Mouse (Mus musculus): ENCODE results near the gene Mis18bp1.
A peak's percentile ranks its signal among the peaks of the same experiment; 100 is the strongest.
"Not testable (repeated sequence)": the region's sequence is repeated elsewhere in the genome, so short reads cannot be mapped to it uniquely, and the experiment has no call there.

Mis18bp1 gene

GRCm38 (mm10) chr12:65172021-65172951, at the start of gene Mis18bp1:
Gene Mis18bp1, minus strand, starts transcription at chr12:65172604.
- DNase-seq = peak; percentile 99

- no peak for DNase-seq
Measured at GRCm38 (mm10) chr12:65216404-65216840, 44.0 kb upstream of the Mis18bp1 start.

- no peak for DNase-seq
Measured at GRCm38 (mm10) chr12:65206431-65206830, 34.0 kb upstream of the Mis18bp1 start.

- DNase-seq = no peak
Measured at GRCm38 (mm10) chr12:65201812-65202211, 29.4 kb upstream of the Mis18bp1 start.

- no peak for DNase-seq
Measured at GRCm38 (mm10) chr12:65194003-65194530, 21.7 kb upstream of the Mis18bp1 start.

- DNase-seq = no peak
Measured at GRCm38 (mm10) chr12:65189213-65189612, 16.8 kb upstream of the Mis18bp1 start.

- DNase-seq = peak; percentile 41
Measured at GRCm38 (mm10) chr12:65187365-65187764, 15.0 kb upstream of the Mis18bp1 start.

- DNase-seq = no peak
Measured at GRCm38 (mm10) chr12:65173736-65174135, 1.3 kb upstream of the Mis18bp1 start.

GRCm38 (mm10) chr12:65172959-65173358, 555 bp upstream of the Mis18bp1 start:
- not testable (repeated sequence) for DNase-seq

GRCm38 (mm10) chr12:65136121-65136520, 36.3 kb downstream of the Mis18bp1 start:
- DNase-seq = not testable (repeated sequence)

- DNase-seq = no peak
Measured at GRCm38 (mm10) chr12:65119451-65119850, 53.0 kb downstream of the Mis18bp1 start.

GRCm38 (mm10) chr12:65118968-65119367, 53.4 kb downstream of the Mis18bp1 start:
- DNase-seq = no peak

- not testable (repeated sequence) for DNase-seq
Measured at GRCm38 (mm10) chr12:65114978-65115377, 57.4 kb downstream of the Mis18bp1 start.

GRCm38 (mm10) chr12:65113925-65114324, 58.5 kb downstream of the Mis18bp1 start:
- DNase-seq = no peak

GRCm38 (mm10) chr12:65112811-65113210, 59.6 kb downstream of the Mis18bp1 start:
- no peak for DNase-seq

- DNase-seq = no peak
Measured at GRCm38 (mm10) chr12:65111503-65111902, 60.9 kb downstream of the Mis18bp1 start.

- DNase-seq = no peak
Measured at GRCm38 (mm10) chr12:65108746-65109145, 63.7 kb downstream of the Mis18bp1 start.

All from retina, postnatal 1 day (tissue).